Mouse (Mus musculus): ENCODE measurements around the gene Wwox. TPM values are rescaled to one million over a fixed set of nuclear protein-coding genes. Genes with fewer than 3 reads are reported as not detected.

The Wwox gene
- polyA plus RNA-seq, 1 experiment = not detected

DNA sequence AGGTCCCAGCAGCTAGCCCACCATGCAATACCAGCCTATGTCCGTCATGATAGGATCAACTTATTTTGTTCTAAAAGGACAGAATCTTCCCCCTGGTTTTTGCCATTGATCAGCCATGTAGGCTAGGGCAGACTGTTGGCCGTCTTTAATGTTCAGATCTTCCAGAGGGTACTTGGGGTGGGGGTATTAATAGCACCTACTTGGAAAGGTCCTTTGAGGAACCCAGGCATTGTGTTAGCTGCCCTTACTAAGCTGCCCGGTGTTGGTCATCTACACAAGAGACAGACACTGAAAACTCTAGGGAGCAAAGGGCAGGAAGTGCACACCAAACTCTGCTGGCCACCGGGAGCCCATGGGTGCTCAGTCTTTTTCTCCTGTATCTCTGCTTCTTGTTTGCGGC, 838.8 kb downstream of the Wwox start:
- no peak overlapping the region for H3K4me3 ChIP-seq (ENCODE audit: insufficient read depth, low read depth, low read length)
- WGBS = 94% methylated on average over 5 of the region's 5 CpGs
- H3K4me1 ChIP-seq (ENCODE audit: control insufficient read depth, insufficient read depth, low read length) = no peaks in the 10 kb centered on the region
- TF ChIP-seq POLR2A (IDR thresholded peaks at IDR 0.05; ENCODE audit: insufficient read depth, low read depth, low read length) (no peak), CTCF (IDR thresholded peaks at IDR 0.05; ENCODE audit: insufficient read depth, low read depth, low read length) (no peak)
- no peak overlapping the region for H3K27ac ChIP-seq (ENCODE audit: insufficient read depth, low read depth, low read length)

GRCm38 (mm10) chr8:115290224-115290623, 850.8 kb downstream of the Wwox start:
- no peak overlapping the region for H3K4me3 ChIP-seq (ENCODE audit: insufficient read depth, low read depth, low read length)
- 86% methylated on average over 8 of the region's 8 CpGs for WGBS
- TF ChIP-seq POLR2A (IDR thresholded peaks at IDR 0.05; ENCODE audit: insufficient read depth, low read depth, low read length) (no peak), CTCF (IDR thresholded peaks at IDR 0.05; ENCODE audit: insufficient read depth, low read depth, low read length) (no peak)
- no peak overlapping the region for H3K27ac ChIP-seq (ENCODE audit: insufficient read depth, low read depth, low read length)
- H3K4me1 ChIP-seq (ENCODE audit: control insufficient read depth, insufficient read depth, low read length) = no peaks in the 10 kb centered on the region

GRCm38 (mm10) chr8:115296760-115297159, 857.3 kb downstream of the Wwox start:
- TF ChIP-seq POLR2A (IDR thresholded peaks at IDR 0.05; ENCODE audit: insufficient read depth, low read depth, low read length) = no peak
- TF ChIP-seq CTCF (IDR thresholded peaks at IDR 0.05; ENCODE audit: insufficient read depth, low read depth, low read length) = no peak
- 75% methylated on average over 9 of the region's 9 CpGs for WGBS
- H3K27ac ChIP-seq (ENCODE audit: insufficient read depth, low read depth, low read length) = no peak overlapping the region
- H3K4me1 ChIP-seq (ENCODE audit: control insufficient read depth, insufficient read depth, low read length) = no peaks in the 10 kb centered on the region
- no peak overlapping the region for H3K4me3 ChIP-seq (ENCODE audit: insufficient read depth, low read depth, low read length)

DNA sequence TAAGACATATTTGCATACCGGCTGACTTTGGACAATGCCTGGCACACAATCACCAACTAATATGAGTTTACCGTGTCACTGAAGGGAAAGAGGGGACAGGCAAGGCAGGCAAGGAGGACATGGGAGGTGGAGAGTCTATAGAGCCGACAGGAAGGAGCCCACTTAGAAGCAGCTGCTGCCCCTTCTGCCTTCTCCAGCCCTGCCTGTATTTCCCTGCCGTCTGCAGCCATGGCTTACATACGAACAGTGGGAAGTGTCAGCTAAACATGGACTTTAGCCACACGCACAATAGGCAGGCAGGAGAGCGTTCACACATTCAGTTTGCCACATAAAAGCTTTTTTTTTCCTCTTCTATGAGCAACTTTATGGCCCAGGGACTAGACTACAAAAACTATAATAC, 863.0 kb downstream of the Wwox start:
- TF ChIP-seq POLR2A (IDR thresholded peaks at IDR 0.05; ENCODE audit: insufficient read depth, low read depth, low read length) (no peak), CTCF (IDR thresholded peaks at IDR 0.05; ENCODE audit: insufficient read depth, low read depth, low read length) (no peak)
- no peak overlapping the region for H3K27ac ChIP-seq (ENCODE audit: insufficient read depth, low read depth, low read length)
- no peak overlapping the region for H3K4me3 ChIP-seq (ENCODE audit: insufficient read depth, low read depth, low read length)
- WGBS = 60% methylated on average over 7 of the region's 7 CpGs
- H3K4me1 ChIP-seq (ENCODE audit: control insufficient read depth, insufficient read depth, low read length) = no peaks in the 10 kb centered on the region

GRCm38 (mm10) chr8:115307412-115307811, 868.0 kb downstream of the Wwox start:
- no peak overlapping the region for H3K27ac ChIP-seq (ENCODE audit: insufficient read depth, low read depth, low read length)
- WGBS = 67% methylated on average over 4 of the region's 4 CpGs
- no peaks in the 10 kb centered on the region for H3K4me1 ChIP-seq (ENCODE audit: control insufficient read depth, insufficient read depth, low read length)
- TF ChIP-seq POLR2A (IDR thresholded peaks at IDR 0.05; ENCODE audit: insufficient read depth, low read depth, low read length) (no peak), CTCF (IDR thresholded peaks at IDR 0.05; ENCODE audit: insufficient read depth, low read depth, low read length) (no peak)
- no peak overlapping the region for H3K4me3 ChIP-seq (ENCODE audit: insufficient read depth, low read depth, low read length)

DNA sequence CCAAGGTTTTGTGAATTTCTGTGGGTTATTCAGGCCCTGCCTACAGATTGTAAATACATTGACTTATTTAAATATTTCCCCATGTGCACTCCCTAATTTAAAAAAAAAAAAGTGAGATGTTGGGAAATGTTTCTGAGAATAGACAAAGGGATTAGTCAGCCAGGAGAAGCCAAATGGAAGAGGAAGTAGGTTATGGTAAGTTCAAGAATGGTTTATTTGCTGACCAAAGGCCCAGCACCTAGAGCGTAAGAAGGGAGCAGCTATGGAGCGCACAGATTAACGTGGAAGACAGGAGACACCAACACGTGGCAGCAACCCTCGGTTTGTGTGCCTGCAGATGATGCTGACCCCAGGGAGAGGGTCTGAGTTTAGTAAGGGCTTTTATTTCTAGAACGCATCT, 871.5 kb downstream of the Wwox start:
- WGBS = 96% methylated on average over 6 of the region's 6 CpGs
- Histone ChIP-seq H3K27ac (ENCODE audit: insufficient read depth, low read depth, low read length) (no peak overlapping the region), H3K4me3 (ENCODE audit: insufficient read depth, low read depth, low read length) (no peak overlapping the region), H3K4me1 (ENCODE audit: control insufficient read depth, insufficient read depth, low read length) (no peaks in the 10 kb centered on the region)
- TF ChIP-seq POLR2A (IDR thresholded peaks at IDR 0.05; ENCODE audit: insufficient read depth, low read depth, low read length) (no peak), CTCF (IDR thresholded peaks at IDR 0.05; ENCODE audit: insufficient read depth, low read depth, low read length) (no peak)

- WGBS = 68% methylated on average over 2 of the region's 2 CpGs
- no peak overlapping the region for H3K4me3 ChIP-seq (ENCODE audit: insufficient read depth, low read depth, low read length)
- TF ChIP-seq POLR2A (IDR thresholded peaks at IDR 0.05; ENCODE audit: insufficient read depth, low read depth, low read length) = no peak
- TF ChIP-seq CTCF (IDR thresholded peaks at IDR 0.05; ENCODE audit: insufficient read depth, low read depth, low read length) = no peak
- H3K4me1 ChIP-seq (ENCODE audit: control insufficient read depth, insufficient read depth, low read length) = no peaks in the 10 kb centered on the region
- H3K27ac ChIP-seq (ENCODE audit: insufficient read depth, low read depth, low read length) = no peak overlapping the region
Observed at GRCm38 (mm10) chr8:115312371-115312770, 872.9 kb downstream of the Wwox start.

DNA sequence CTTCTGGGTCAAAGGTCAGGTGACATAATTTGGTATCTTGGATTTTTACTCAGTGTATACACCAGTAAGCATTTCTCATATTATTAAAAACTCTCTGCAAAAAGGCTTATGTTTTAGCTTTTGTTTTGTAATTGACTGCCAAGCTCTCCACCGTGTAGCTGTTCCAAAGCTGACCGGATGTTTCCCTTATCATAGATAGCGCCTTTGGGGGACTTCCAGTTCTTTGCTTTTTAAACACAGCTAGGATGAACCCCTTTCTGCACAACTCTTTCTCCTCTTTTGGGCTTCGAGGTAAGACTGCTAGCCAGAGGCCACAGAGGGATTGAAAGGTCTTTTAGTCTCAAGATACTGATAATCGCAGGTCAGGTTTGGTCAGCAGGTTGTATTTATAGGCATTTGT, 883.0 kb downstream of the Wwox start:
- Histone ChIP-seq H3K27ac (ENCODE audit: insufficient read depth, low read depth, low read length) (no peak overlapping the region), H3K4me1 (ENCODE audit: control insufficient read depth, insufficient read depth, low read length) (no peaks in the 10 kb centered on the region), H3K4me3 (ENCODE audit: insufficient read depth, low read depth, low read length) (no peak overlapping the region)
- TF ChIP-seq POLR2A (IDR thresholded peaks at IDR 0.05; ENCODE audit: insufficient read depth, low read depth, low read length) = no peak
- no peak for TF ChIP-seq CTCF (IDR thresholded peaks at IDR 0.05; ENCODE audit: insufficient read depth, low read depth, low read length)
- WGBS = 87% methylated on average over 5 of the region's 5 CpGs

DNA sequence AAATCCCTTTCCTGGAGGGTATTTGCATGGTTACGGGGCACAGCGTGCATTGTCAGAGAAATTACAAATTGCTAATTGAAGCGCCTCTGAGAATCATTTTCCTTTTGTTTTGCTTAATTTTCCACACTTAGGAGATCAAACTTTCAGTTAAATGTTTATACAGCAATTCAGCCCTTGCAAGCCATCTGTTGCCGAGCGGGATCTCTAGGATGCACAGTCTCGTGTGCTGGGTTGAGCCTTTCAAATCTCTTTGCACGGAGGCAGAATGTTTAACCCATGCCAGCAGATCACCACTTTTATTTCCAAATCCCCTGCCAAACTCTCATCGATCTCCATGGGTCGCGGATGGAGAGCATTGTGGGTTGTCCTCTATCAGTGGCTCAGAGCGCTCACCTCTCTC, 891.2 kb downstream of the Wwox start:
- no peak overlapping the region; the same call in 1 of the 2 replicates for H3K4me3 ChIP-seq (ENCODE audit: insufficient read depth, low read depth, low read length)
- no peak for TF ChIP-seq POLR2A (IDR thresholded peaks at IDR 0.05; ENCODE audit: insufficient read depth, low read depth, low read length)
- no peak for TF ChIP-seq CTCF (IDR thresholded peaks at IDR 0.05; ENCODE audit: insufficient read depth, low read depth, low read length)
- no peak overlapping the region for H3K27ac ChIP-seq (ENCODE audit: insufficient read depth, low read depth, low read length)
- 44% methylated on average over 11 of the region's 11 CpGs for WGBS
- peaks cover 5% of the 10 kb centered on the region; the same call in 1 of the 2 replicates for H3K4me1 ChIP-seq (ENCODE audit: control insufficient read depth, insufficient read depth, low read length)

DNA sequence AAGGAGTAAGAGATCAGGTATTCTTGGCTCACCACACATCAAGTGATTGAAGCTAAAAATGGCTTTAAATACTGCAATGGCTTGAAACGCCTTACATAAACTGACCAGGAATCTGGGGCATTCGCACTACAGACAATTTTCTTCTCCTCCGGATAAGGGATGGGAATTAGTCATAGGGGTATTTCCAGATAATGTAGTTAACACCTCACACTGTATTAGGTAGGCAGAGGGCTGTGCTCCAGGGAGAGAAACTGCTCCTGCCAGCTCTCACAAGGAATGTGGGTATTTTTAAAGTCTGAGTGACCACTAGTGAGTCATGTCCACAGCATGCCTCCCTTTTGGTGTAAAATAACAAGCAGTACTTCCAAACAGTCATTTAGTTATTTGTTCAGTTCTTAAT, 894.5 kb downstream of the Wwox start:
- WGBS = 70% methylated on average over 3 of the region's 3 CpGs
- Histone ChIP-seq H3K4me3 (ENCODE audit: insufficient read depth, low read depth, low read length) (no peak overlapping the region), H3K4me1 (ENCODE audit: control insufficient read depth, insufficient read depth, low read length) (peaks cover 5% of the 10 kb centered on the region; the same call in 1 of the 2 replicates), H3K27ac (ENCODE audit: insufficient read depth, low read depth, low read length) (no peak overlapping the region)
- TF ChIP-seq POLR2A (IDR thresholded peaks at IDR 0.05; ENCODE audit: insufficient read depth, low read depth, low read length) = no peak
- no peak for TF ChIP-seq CTCF (IDR thresholded peaks at IDR 0.05; ENCODE audit: insufficient read depth, low read depth, low read length)
